Mouse (Mus musculus): ENCODE results near the gene Myf5. TPM values are rescaled to one million over a fixed set of nuclear protein-coding genes. Genes with fewer than 3 reads are reported as not detected.

Myf5 gene
- polyA plus RNA-seq (2012; rRNA removed), result 1.4 and 1.8 TPM in 2 replicates

DNA sequence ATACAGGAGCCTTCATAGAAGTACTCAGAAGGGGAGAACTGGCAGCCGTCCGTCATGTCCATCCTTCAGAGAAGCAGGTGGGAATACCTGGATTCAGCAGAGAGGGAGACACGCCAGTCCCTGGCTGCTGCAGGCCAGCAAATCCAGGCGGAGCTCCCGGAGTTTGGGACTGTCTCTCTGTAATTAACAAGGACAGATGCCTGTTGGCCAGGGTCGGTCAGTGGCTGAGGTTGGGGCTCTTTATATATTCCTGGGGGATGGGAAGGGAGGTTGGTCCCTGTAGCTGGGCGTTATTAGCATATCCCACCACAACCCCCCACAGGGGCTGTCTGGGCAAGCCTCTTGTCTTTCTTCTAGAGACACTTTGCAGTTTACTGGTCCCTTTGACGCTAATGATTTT is at the start of gene Myf5:
TSS of gene Myf5 (minus strand) at position 265 of the 400 bp plus-strand sequence.

DNA sequence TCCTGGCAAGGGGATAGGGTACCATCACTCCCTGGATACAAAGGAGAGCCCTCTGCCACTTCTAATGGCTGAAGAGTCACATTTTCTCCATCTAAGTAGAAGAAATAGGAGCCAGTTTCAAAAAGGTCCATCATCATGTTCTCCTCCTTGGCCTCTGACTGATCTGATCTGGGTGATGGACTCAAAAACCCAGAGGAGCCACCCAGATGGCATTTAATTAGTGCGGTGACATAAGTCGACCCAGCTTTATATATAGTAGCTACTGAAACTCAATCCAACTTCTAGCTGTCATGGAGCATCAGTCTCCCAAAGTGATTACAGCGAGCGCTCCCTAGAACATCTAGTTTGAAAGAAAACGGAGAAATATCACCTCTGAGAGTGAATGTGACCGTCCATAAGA is 8.6 kb upstream of the Myf5 start, which contains the start of gene Myf6:
TSS of gene Myf6 (minus strand) at position 170 of the 400 bp plus-strand sequence.

Other genes starting within 250 kb of the Myf5 start
- gene Lin7a, start 214.4 kb downstream of the Myf5 start, polyA plus RNA-seq (2012; rRNA removed), result 0.15 and 0.16 TPM in 2 replicates
- not detected in 2 replicates for gene Myf6, start 8.6 kb upstream of the Myf5 start, polyA plus RNA-seq (2012; rRNA removed)
- 0.37 and 0.43 TPM in 2 replicates for gene Ptprq, start 233.9 kb upstream of the Myf5 start, polyA plus RNA-seq (2012; rRNA removed)

Data from ovary, adult 2 months (tissue).